Mouse (Mus musculus): ENCODE data around the gene Fkbp5. TPM values are rescaled to one million over a fixed set of nuclear protein-coding genes. Genes with fewer than 3 reads are reported as not detected.

The Fkbp5 gene
- total and polyA plus RNA-seq, 3 experiments, result 24.4 to 69.5 (median 68.0) TPM

Small RNA genes within 50 kb of the gene (microRNA-seq; reads per million reads assigned to microRNA genes)
- gene Gm25195 (0 reads per million in 2 experiments), gene Mir6969 (0 reads per million in 2 experiments)

Other genes with a start within 250 kb of the Fkbp5 start
- 10 to 100 TPM; 19.5 to 22.5 TPM for gene Fance, start 204.0 kb downstream of the Fkbp5 start, total RNA-seq (2021)
- 27.8 and 31.5 TPM in 2 replicates for gene Fance, start 204.0 kb downstream of the Fkbp5 start, polyA plus RNA-seq (2012; rRNA removed)
- 100 to 1,000 TPM; 826 to 935 TPM for gene Rpl10a, start 189.1 kb downstream of the Fkbp5 start, total RNA-seq (2021)
- 2,217 and 2,897 TPM in 2 replicates for gene Rpl10a, start 189.1 kb downstream of the Fkbp5 start, polyA plus RNA-seq (2012; rRNA removed)
- gene Tead3, start 166.7 kb downstream of the Fkbp5 start, total RNA-seq (2021), result 10 to 100 TPM in 1 of 2 experiments, 1 to 10 TPM in 1; 8.6 to 12.5 TPM
- 15.9 and 17.6 TPM in 2 replicates for gene Tead3, start 166.7 kb downstream of the Fkbp5 start, polyA plus RNA-seq (2012; rRNA removed)
- not detected for gene Tulp1, start 152.3 kb downstream of the Fkbp5 start, total RNA-seq (2021)
- 0.49 and 0.91 TPM in 2 replicates for gene Tulp1, start 152.3 kb downstream of the Fkbp5 start, polyA plus RNA-seq (2012; rRNA removed)
- gene Armc12, start 13.3 kb upstream of the Fkbp5 start, total RNA-seq (2021), result not detected
- not detected in 2 replicates for gene Armc12, start 13.3 kb upstream of the Fkbp5 start, polyA plus RNA-seq (2012; rRNA removed)
- not detected for gene Clpsl2, start 31.9 kb upstream of the Fkbp5 start, total RNA-seq (2021)
- not detected in 2 replicates for gene Clpsl2, start 31.9 kb upstream of the Fkbp5 start, polyA plus RNA-seq (2012; rRNA removed)
- gene Clps, start 43.2 kb upstream of the Fkbp5 start, total RNA-seq (2021), result not detected
- gene Clps, start 43.2 kb upstream of the Fkbp5 start, polyA plus RNA-seq (2012; rRNA removed), result 1.4 and 45.4 TPM in 2 replicates
- 1 to 10 TPM; 1.7 to 2.3 TPM for gene Lhfpl5, start 58.1 kb upstream of the Fkbp5 start, total RNA-seq (2021)
- 6.6 and 9.0 TPM in 2 replicates for gene Lhfpl5, start 58.1 kb upstream of the Fkbp5 start, polyA plus RNA-seq (2012; rRNA removed)
- gene Srpk1, start 105.2 kb upstream of the Fkbp5 start, total RNA-seq (2021), result 10 to 100 TPM; 60.1 to 60.6 TPM
- 11.3 and 12.0 TPM in 2 replicates for gene Srpk1, start 105.2 kb upstream of the Fkbp5 start, polyA plus RNA-seq (2012; rRNA removed)
- 1 to 10 TPM; 1.2 to 1.3 TPM for gene Slc26a8, start 172.7 kb upstream of the Fkbp5 start, total RNA-seq (2021)
- 1.1 TPM in 2 replicates for gene Slc26a8, start 172.7 kb upstream of the Fkbp5 start, polyA plus RNA-seq (2012; rRNA removed)
- 10 to 100 TPM; 74.4 to 85.2 TPM for gene Mapk14, start 173.8 kb upstream of the Fkbp5 start, total RNA-seq (2021)
- 52.9 and 65.3 TPM in 2 replicates for gene Mapk14, start 173.8 kb upstream of the Fkbp5 start, polyA plus RNA-seq (2012; rRNA removed)
- 1 to 10 TPM in 1 of 2 experiments, not detected in 1; 1.7 TPM for gene AC170998.1, start 208.6 kb upstream of the Fkbp5 start, total RNA-seq (2021)
- 0.31 and 0.40 TPM in 2 replicates for gene AC170998.1, start 208.6 kb upstream of the Fkbp5 start, polyA plus RNA-seq (2012; rRNA removed)

Data from adrenal gland, adult 2 months (tissue).